Mouse (Mus musculus) frontal cortex, postnatal 14 days (tissue): ENCODE measurements around the gene Smim17.
"Not testable (repeated sequence)": the region's sequence is repeated elsewhere in the genome, so short reads cannot be mapped to it uniquely, and the experiment has no call there.

Experiments
- DNase-seq, 2 experiments: peaks; one replicate each; pipeline ENCODE4 v3.0.0; 2022; ENCODE audit warnings: low spot score in 2 of 2

Gene Smim17

DNA sequence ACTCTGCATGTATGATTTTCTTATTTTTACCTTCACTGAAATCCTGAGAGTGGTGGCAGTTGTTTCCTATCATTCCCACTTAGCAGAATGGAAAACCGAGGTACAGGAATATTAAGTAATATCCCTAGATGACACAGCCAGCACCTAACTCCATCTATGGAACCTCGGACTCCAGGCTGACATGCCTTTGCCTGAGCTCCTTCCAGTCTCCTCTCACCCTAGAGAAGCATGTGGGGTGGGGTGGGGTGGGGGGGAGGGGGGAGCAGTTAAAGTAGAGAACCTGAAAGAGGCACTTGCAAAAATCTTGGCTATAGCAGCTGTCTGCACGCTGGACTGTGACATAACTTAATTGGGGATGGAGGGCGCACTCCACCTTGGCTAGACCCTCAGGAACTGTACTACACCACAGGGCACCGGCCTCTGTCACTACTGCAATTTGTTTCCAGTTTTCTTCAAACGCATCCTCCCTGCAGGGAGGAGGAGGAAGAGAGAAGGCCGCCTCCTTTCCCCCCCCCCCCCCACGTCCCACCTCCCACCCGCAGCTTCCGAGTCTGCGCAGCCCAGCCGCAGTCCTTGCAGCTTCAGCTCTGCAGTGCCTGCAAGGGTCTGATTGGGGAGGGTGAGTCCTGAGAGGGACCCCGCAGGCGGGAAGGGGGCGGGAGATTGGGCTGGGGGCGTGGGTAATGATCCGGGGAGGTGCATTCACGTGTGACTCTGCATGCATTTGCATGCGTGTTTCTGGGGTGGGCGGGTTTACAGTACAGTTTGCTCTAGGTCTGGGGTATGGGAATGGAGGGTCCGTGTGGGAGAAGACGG, 16.3 kb downstream of the Smim17 start:
- DNase-seq, result peak; percentile 14 to 21

GRCm38 (mm10) chr7:6415442-6415787, 16.9 kb downstream of the Smim17 start:
- DNase-seq, result no peak

- DNase-seq, result no peak
These were observed 21.4 kb downstream of the Smim17 start for GRCm38 (mm10) chr7:6419894-6420293.

GRCm38 (mm10) chr7:6429381-6429780, 30.9 kb downstream of the Smim17 start:
- no peak for DNase-seq

GRCm38 (mm10) chr7:6430342-6430741, 31.8 kb downstream of the Smim17 start:
- DNase-seq, result no peak

DNA sequence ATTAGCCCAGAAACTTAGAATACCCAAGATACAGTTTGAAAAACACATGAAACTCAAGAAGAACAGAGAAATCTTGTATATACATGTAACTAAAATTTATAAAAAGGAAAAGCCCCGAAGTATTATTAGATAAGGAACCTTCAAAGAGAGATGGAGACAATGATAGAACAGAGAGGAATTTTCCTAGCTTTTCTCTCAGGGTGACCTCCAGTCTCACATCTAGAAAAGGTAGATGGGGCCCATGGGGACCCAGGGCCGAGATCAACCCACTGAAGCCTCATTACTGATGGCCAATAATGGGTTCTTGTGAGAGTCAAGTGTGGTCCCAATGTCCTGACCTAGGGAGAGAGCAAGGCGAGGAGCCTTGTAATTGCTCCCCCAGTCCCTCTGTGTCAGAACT, 39.9 kb downstream of the Smim17 start, which contains the start of gene Olfr1344:
Gene Olfr1344, plus strand, starts transcription at position 301 of the 400 bp plus-strand sequence.
- no peak for DNase-seq

DNA sequence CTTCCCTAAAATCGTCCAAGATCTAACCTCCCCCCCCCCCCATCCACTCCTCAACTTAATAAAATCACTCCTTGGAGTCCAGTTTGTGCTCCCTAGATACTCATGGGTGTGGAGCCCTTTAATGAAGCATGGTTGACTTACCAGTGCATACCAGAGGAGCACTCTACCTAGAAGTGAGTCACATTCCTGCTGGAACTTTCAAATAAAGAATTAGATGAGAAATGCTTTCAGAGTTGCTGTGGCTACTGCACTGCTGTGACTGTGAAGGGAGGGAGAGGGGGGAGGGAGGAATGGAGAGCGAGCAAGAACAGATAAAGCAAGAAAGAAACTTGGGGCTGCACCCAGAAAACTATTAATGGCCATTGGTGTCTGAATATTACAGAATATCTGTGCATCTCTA, 42.7 kb downstream of the Smim17 start:
- no peak for DNase-seq

DNA sequence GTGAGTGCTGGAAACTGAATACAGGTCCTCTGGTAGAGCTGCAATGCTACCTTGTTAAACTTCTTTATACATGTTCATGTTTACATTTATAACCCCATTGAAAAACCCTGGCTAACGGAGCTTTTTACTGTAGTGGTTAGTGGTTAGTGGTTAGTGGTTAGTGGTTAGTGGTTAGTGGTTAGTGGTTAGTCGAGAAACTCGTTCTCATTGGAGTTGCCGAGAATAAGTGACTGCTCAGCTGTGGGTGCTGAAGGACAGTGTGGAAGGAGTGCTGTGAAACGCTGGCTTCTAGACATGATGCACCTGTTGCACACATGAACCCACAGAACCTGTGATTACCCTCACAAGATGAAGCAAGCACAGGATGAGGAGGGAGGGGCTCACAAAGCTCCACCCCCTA, 49.3 kb downstream of the Smim17 start:
- DNase-seq, result no peak

DNA sequence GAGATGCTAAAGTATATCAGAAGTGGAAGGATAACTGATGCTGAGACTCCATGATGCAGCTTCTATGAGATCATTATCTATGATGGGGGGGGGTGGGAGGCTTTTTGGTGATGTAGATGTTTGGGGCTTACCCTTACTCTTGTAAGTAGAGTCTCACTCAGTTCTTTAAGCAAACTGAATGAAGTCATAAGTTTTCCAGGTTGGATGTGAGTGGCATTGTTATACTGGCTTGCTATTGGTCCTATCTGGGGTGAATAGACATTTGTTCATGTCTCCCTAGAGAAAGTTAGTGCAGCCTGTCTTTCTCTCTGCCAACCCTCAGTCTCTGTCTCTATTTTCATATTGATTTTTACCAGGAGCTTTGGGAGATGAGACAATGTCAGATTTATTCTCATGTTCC, 57.4 kb downstream of the Smim17 start, which contains the start of gene Olfr1336:
Gene Olfr1336, plus strand, starts transcription at position 301 of the 400 bp plus-strand sequence.
- DNase-seq, result no peak

GRCm38 (mm10) chr7:6456399-6456798, 57.9 kb downstream of the Smim17 start:
- DNase-seq, result no peak

- no peak for DNase-seq
These were observed 68.4 kb downstream of the Smim17 start, which contains the start of gene Olfr1346 for GRCm38 (mm10) chr7:6466951-6467350. TSS of gene Olfr1346 (plus strand) at chr7:6467101.

DNA sequence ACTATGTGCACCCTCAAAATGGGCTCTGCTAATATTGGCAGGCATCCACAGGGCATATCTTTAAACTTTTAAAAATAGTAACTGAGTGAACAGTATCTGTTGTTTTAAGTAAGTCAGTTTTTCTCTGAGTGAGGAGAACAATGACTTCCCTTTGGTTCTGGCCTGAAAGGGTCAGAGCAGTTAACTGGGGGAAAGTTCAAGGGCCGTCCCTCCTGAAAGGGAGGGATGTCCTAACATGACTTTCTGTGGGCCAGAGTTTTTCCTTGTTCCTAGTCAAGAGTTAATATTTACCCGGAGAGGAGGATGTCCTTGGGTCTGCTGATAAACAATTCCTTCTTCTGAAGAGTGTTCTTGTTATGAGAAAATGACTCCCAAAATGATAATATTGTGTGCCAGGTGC, 79.1 kb downstream of the Smim17 start:
- not testable (repeated sequence) for DNase-seq
